Mouse (Mus musculus): Measurements from ENCODE around the gene Pdhb.
A peak's percentile ranks its signal among the peaks of the same experiment; 100 is the strongest.

Pdhb gene

GRCm38 (mm10) chr14:8186278-8187045 lies 13.6 kb upstream of the Pdhb start:
- peak; percentile 38 for DNase-seq

GRCm38 (mm10) chr14:8183330-8183729 lies 10.5 kb upstream of the Pdhb start:
- no peak for DNase-seq

GRCm38 (mm10) chr14:8180371-8181035 lies 7.7 kb upstream of the Pdhb start:
- DNase-seq, result no peak

- no peak for DNase-seq
Observed at GRCm38 (mm10) chr14:8176251-8176650, 3.4 kb upstream of the Pdhb start.

GRCm38 (mm10) chr14:8174634-8175033 lies 1.8 kb upstream of the Pdhb start:
- no peak for DNase-seq

GRCm38 (mm10) chr14:8173542-8174250 lies 871 bp upstream of the Pdhb start:
- peak; percentile 48 for DNase-seq

- DNase-seq, result no peak
Observed at GRCm38 (mm10) chr14:8164463-8164862, 8.4 kb downstream of the Pdhb start.

- DNase-seq, result peak; percentile 41
Observed at GRCm38 (mm10) chr14:8161777-8162176, 11.0 kb downstream of the Pdhb start.

- DNase-seq, result no peak
Observed at GRCm38 (mm10) chr14:8159141-8159540, 13.7 kb downstream of the Pdhb start.

- DNase-seq, result no peak
Observed at GRCm38 (mm10) chr14:8158721-8159120, 14.1 kb downstream of the Pdhb start.

GRCm38 (mm10) chr14:8156947-8157346 lies 15.9 kb downstream of the Pdhb start:
- DNase-seq, result peak; percentile 32

GRCm38 (mm10) chr14:8154072-8154471 lies 18.8 kb downstream of the Pdhb start:
- DNase-seq, result no peak

GRCm38 (mm10) chr14:8151757-8152156 lies 21.1 kb downstream of the Pdhb start:
- DNase-seq, result no peak

GRCm38 (mm10) chr14:8148842-8149241 lies 24.0 kb downstream of the Pdhb start:
- no peak for DNase-seq

- DNase-seq, result no peak
Observed at GRCm38 (mm10) chr14:8146611-8147223, 26.1 kb downstream of the Pdhb start.

GRCm38 (mm10) chr14:8145594-8146558 lies 26.9 kb downstream of the Pdhb start:
- no peak for DNase-seq

- no peak for DNase-seq
Observed at GRCm38 (mm10) chr14:8141131-8141530, 31.7 kb downstream of the Pdhb start.

GRCm38 (mm10) chr14:8139724-8140710 lies 32.8 kb downstream of the Pdhb start:
- no peak for DNase-seq

GRCm38 (mm10) chr14:8135130-8135529 lies 37.7 kb downstream of the Pdhb start:
- DNase-seq, result no peak

GRCm38 (mm10) chr14:8134234-8134633 lies 38.6 kb downstream of the Pdhb start:
- DNase-seq, result no peak

GRCm38 (mm10) chr14:8132789-8133188 lies 40.0 kb downstream of the Pdhb start:
- no peak for DNase-seq

Data from kidney, adult 9 months (tissue).